Mouse (Mus musculus) lung, embryonic 16.5 days (tissue): Measurements from ENCODE around the gene Ebi3. TPM values are rescaled to one million over a fixed set of nuclear protein-coding genes. Genes with fewer than 3 reads are reported as not detected.

Experiments
- ATAC-seq: fragments of 200-750 bp; cut with Nextera tagmentation; 2 replicates; pipeline ENCODE4 v1.8.0; 2017; ENCODE audit warnings: low read depth, mild to moderate bottlenecking, moderate library complexity
- H3K27ac ChIP-seq: fragments of 300-500 bp; sonication (generic); 2 replicates; pipeline ENCODE4 v1.5.1; 2014; ENCODE audit warnings: mild to moderate bottlenecking, control low read depth, low read length
- H3K27me3 ChIP-seq: fragments of 300-500 bp; sonication (generic); 2 replicates; pipeline ENCODE4 v1.6.1; 2014; ENCODE audit warnings: low read depth, low read length, mixed read lengths; ENCODE audit not compliant: control insufficient read depth, insufficient read depth
- H3K36me3 ChIP-seq: fragments of 300-500 bp; sonication (generic); 2 replicates; pipeline ENCODE4 v1.6.1; 2014; ENCODE audit warnings: low read length; ENCODE audit not compliant: control insufficient read depth, insufficient read depth
- H3K4me1 ChIP-seq: fragments of 300-500 bp; sonication (generic); replicated peaks from 2 replicates; pipeline ENCODE4 v1.6.1; 2014; ENCODE audit warnings: low read length, mixed read lengths; ENCODE audit not compliant: control insufficient read depth, insufficient read depth
- H3K4me2 ChIP-seq: fragments of 300-500 bp; sonication (generic); 2 replicates; pipeline ENCODE4 v1.6.1; 2014; ENCODE audit warnings: low read depth, low read length, control low read depth
- H3K4me3 ChIP-seq: fragments of 300-500 bp; sonication (generic); 2 replicates; pipeline ENCODE4 v1.5.1; 2014; ENCODE audit warnings: mild to moderate bottlenecking, low read length, control low read depth
- H3K9ac ChIP-seq: fragments of 300-500 bp; sonication (generic); 2 replicates; pipeline ENCODE4 v1.6.1; 2014; ENCODE audit warnings: low read length, control low read depth
- H3K9me3 ChIP-seq: fragments of 300-500 bp; sonication (generic); 2 replicates; pipeline ENCODE4 v1.6.1; 2016; ENCODE audit warnings: low read length; ENCODE audit not compliant: control insufficient read depth
- WGBS: fragments of 180-500 bp; shearing (Covaris S2); extraction: QIAGEN DNeasy Blood & Tissue Kit; methylation state at CpG from one replicate; pipeline ENCODE4 v1.1.7; 2014; 5-methylcytosine and 5-hydroxymethylcytosine counted together
- polyA plus RNA-seq: library from polyadenylated mRNA; unstranded; fragments of >200 nt; fragmentation: Nextera tagmentation; extraction: Ambion mirVana; gene quantifications from 2 replicates; pipeline ENCODE4 v1.2.1, GENCODE M21; 2015

Gene Ebi3
- polyA plus RNA-seq, 1 experiment from 2014 or later: 2.0 TPM

DNA sequence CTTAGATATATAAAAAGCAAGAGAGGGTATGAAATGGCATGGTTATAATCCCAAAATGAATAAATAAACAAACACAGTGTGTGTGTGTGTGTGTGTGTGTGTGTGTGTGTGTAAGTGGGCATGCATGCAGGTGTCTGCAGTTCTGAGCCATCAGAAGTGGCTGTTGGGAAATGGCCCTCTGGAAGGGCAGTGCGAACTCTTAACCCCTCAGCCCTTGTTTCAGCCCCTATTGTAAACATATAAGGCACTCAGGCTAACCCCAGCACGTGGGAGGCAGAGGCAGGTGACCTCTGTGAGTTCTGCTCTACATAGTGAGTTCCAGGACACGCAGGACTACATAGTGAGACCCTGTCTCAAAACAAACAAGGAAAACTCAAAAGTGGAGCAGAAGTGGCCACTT lies 24.9 kb downstream of the Ebi3 start:
- no peak for ATAC-seq
- no peak overlapping the region for H3K4me3 ChIP-seq
- no peak overlapping the region for H3K4me2 ChIP-seq
- no peaks in the 10 kb centered on the region for H3K36me3 ChIP-seq
- 14% methylated on average over 3 of the region's 3 CpGs for WGBS
- H3K4me1 ChIP-seq: no peaks in the 10 kb centered on the region
- H3K9me3 ChIP-seq: no peaks in the 10 kb centered on the region
- no peak overlapping the region for H3K27ac ChIP-seq
- no peaks in the 10 kb centered on the region for H3K27me3 ChIP-seq
- H3K9ac ChIP-seq: no peak overlapping the region

DNA sequence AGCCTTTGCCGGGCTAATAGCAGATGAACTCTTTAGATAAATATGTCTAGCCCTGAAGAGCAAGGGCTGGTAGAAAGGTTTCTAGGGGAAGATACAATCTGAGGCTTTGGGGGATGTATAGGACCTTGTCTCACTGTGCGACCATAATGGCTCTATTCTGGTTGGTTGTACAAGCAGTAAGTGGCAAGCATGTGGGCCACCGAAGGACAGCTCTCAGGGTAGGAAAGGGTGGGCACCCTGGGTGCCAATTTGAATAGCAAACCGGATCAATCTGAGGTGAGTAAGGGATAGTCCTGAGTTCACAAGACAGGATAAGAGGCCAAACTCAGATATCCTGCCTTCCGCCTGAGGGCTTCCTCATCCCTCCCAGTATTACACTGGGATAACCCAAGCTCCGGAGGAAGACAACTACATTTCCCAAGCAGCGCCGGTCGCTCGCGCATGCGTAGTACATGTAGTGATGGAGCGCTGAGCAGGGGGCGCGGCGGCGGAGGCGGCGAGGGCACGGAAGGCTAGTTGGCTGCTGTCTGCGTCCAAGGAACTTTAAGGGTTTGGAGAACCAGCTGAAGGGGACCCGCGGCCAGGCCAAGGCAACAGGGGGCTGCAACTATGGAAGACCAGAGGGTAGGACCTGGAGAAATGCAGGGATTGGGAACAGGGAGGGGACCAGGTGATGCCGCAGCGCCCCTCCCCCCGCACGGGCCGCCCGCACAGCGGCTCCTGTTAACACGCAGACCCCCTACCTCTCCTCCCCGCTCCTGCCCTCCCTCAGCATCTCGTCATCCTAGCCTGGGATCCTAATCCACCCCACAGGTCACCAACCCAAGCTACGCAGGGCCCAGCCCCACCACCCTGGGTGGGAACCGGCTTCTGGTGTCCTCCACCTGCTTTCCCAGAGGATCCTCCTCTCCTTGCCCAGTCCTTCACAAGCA lies 33.9 kb downstream of the Ebi3 start, which contains the start of gene Fsd1:
Fsd1 (plus strand) TSS at position 480 of the 932 bp plus-strand sequence.
- no peak within 1 kb of the TSS for H3K27ac ChIP-seq
- H3K9ac ChIP-seq: peak within 1 kb of the TSS; percentile 44
- H3K4me2 ChIP-seq: peak within 1 kb of the TSS; percentile 54
- H3K9me3 ChIP-seq: no peaks in the 10 kb centered on the region
- peak; percentile 65 for ATAC-seq
- H3K36me3 ChIP-seq: no peaks in the 10 kb centered on the region
- peaks cover 5% of the 10 kb centered on the region; the same call in 1 of the 2 replicates for H3K4me1 ChIP-seq
- H3K4me3 ChIP-seq: peak within 1 kb of the TSS; percentile 44
- H3K27me3 ChIP-seq: peaks cover 4% of the 10 kb centered on the region; the same call in 1 of the 2 replicates
- WGBS: 11% methylated on average over 27 of the region's 35 CpGs

- no peak for ATAC-seq
- no peak overlapping the region for H3K4me2 ChIP-seq
These were observed 37.9 kb downstream of the Ebi3 start for GRCm38 (mm10) chr17:55990278-55990898.

DNA sequence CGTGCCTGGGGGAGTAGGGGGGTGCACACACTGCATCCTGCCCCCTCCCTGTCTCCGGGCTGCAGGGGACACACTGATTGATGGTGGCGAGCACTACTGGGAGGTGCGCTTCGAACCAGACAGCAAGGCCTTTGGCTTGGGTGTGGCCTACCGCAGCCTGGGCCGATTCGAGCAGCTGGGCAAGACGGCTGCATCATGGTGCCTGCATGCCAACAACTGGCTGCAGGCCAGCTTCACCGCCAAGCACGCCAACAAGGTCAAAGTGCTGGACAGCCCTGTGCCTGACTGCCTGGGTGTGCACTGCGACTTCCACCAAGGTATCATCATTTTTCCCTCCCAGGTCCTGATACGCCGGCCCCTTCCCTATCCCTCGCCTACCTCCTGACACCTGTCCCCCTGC lies 43.6 kb downstream of the Ebi3 start:
- H3K4me3 ChIP-seq: no peak overlapping the region
- no peaks in the 10 kb centered on the region for H3K9me3 ChIP-seq
- no peak for ATAC-seq
- no peak overlapping the region for H3K9ac ChIP-seq
- H3K36me3 ChIP-seq: no peaks in the 10 kb centered on the region
- no peak overlapping the region for H3K27ac ChIP-seq
- H3K4me1 ChIP-seq: no peaks in the 10 kb centered on the region
- no peak overlapping the region for H3K4me2 ChIP-seq
- 76% methylated on average over 15 of the region's 15 CpGs for WGBS
- H3K27me3 ChIP-seq: peaks cover 6% of the 10 kb centered on the region; the same call in 1 of the 2 replicates

More at GRCm38 (mm10) chr17:55990278-55990898, 37.9 kb downstream of the Ebi3 start:
- Histone ChIP-seq H3K9ac (no peak overlapping the region), H3K27ac (no peak overlapping the region), H3K4me3 (no peak overlapping the region), H3K4me1 (peaks cover 5% of the 10 kb centered on the region; the same call in 1 of the 2 replicates), H3K9me3 (no peaks in the 10 kb centered on the region), H3K36me3 (no peaks in the 10 kb centered on the region), H3K27me3 (peaks cover 4% of the 10 kb centered on the region; the same call in 1 of the 2 replicates)
- WGBS: 79% methylated on average over 8 of the region's 8 CpGs

DNA sequence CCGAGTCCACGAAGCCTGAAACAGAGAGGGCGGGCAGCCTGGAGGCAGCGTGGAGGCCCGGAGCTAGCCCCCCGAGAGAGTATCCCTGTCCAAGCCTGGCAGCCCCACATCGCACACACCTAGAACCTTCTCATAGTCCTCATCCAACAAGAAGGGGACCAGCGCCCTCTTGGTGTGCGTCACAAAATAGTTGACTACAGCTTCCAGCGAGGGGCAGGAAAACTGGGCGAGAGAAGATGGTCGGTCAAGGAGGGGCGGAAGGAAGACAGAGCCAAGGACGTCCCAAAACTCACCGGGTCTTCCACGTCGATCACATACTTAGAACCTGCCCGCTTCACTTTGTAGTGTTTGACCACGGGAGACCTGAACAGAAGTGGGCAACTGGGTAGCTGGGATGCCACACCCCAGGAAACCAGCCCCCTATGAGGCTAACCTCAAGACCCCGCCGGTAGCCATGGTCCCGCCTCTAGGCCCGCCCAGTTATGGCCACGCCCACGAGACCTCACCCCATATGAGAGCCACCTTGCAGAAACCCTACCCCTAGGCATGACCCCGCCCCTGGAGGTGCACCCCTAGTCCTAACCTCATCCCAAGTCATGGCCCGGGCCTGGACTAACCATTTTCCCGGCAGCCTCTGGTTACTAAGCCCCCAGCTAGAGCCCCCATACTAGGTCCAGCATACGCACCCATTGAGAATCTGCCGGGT lies 47.5 kb downstream of the Ebi3 start:
- Histone ChIP-seq H3K9me3 (no peaks in the 10 kb centered on the region), H3K4me3 (no peak overlapping the region), H3K4me1 (no peaks in the 10 kb centered on the region), H3K9ac (no peak overlapping the region), H3K36me3 (no peaks in the 10 kb centered on the region), H3K27me3 (peaks cover 6% of the 10 kb centered on the region; the same call in 1 of the 2 replicates), H3K27ac (no peak overlapping the region), H3K4me2 (peak overlapping the region; percentile 1; the same call in 1 of the 2 replicates)
- 12% methylated on average over 30 of the region's 30 CpGs for WGBS
- ATAC-seq: peak; percentile 29; the same call in 1 of the 2 replicates

DNA sequence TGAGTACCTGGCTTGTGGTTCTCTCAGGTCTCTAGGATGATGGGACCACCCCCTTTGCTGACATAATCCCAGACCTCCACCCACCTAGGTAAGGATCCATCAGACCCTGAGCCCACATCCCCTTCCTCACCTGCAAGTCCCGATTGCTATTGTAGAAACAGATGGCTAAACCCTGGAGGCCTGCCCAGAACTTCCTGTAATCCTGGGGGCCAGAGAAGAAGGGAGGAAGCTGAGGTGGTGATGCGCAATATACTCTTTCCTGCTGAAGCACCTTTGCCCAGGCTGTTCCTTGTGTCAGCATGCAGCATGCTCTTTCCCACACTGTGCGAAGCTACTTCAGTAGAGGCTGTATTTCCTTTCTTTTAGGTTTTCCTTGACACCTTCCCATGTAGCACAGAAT lies 50.6 kb downstream of the Ebi3 start:
- Histone ChIP-seq H3K27ac (no peak overlapping the region), H3K4me2 (no peak overlapping the region), H3K36me3 (no peaks in the 10 kb centered on the region), H3K4me1 (peaks cover 6% of the 10 kb centered on the region), H3K9ac (no peak overlapping the region), H3K4me3 (no peak overlapping the region), H3K27me3 (peaks cover 6% of the 10 kb centered on the region; the same call in 1 of the 2 replicates), H3K9me3 (no peaks in the 10 kb centered on the region)
- 71% methylated on average over 3 of the region's 3 CpGs for WGBS
- ATAC-seq: no peak

DNA sequence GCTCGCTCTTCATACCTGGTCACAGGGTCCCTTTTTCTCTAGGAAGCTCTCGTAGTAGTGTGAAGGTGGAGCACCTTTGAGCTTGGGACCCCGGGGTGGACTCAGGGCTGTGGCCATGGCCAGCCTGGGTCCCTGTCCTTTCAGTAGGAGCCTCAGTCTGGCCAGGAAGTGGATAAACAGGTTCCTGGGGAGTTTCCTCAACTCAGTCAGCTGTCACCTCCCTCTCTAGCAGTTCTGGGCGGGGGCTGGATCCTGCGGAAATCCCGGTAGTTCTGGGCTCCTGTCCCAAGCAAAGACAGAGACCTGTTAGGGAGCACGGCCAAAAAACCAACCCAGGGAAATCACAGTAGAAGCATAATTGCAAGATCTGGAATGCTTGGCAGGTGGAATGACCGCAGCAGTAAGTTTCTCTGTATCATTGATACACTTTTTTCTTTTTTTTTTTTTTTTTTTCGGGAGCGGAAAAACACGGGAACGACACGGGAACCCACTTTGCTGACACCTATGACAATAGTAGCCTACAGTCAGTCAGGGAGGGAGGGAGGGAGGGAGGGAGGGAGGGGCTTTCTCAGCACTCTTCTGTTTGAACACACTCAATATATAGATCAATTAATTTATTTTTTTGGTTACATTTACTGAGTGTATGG lies 53.1 kb downstream of the Ebi3 start, which contains the start of the genes Stap2 and Mpnd:
Stap2 (minus strand) TSS at position 170 of the 647 bp plus-strand sequence.
Mpnd (plus strand) TSS at position 297 of the 647 bp plus-strand sequence.
- WGBS: 21% methylated on average over 13 of the region's 13 CpGs
- Histone ChIP-seq H3K27ac (peak within 1 kb of the TSS; percentile 45), H3K36me3 (no peaks in the 10 kb centered on the region), H3K4me1 (peaks cover 15% of the 10 kb centered on the region), H3K4me2 (peak within 1 kb of the TSS; percentile 49), H3K27me3 (peaks cover 4% of the 10 kb centered on the region; the same call in 1 of the 2 replicates), H3K9ac (peak within 1 kb of the TSS; percentile 62), H3K4me3 (peak within 1 kb of the TSS; percentile 41), H3K9me3 (no peaks in the 10 kb centered on the region)
- ATAC-seq: no peak
